Mouse (Mus musculus) brain, embryonic 14.5 days (tissue): ENCODE measurements around the gene Rnf111. TPM values are rescaled to one million over a fixed set of nuclear protein-coding genes. Genes with fewer than 3 reads are reported as not detected.

Experiments
- DNase-seq: peaks from one replicate; pipeline ENCODE4 v3.0.0-alpha.2; 2011; ENCODE audit warnings: low read depth
- CTCF ChIP-seq: fragments of 200-500 bp; IDR thresholded peaks from 2 replicates; pipeline ENCODE4 v1.5.1; 2012; ENCODE audit warnings: inconsistent platforms, mild to moderate bottlenecking, moderate library complexity, borderline replicate concordance; ENCODE audit not compliant: insufficient read depth, insufficient read length; ENCODE audit errors: extremely low read depth
- POLR2A ChIP-seq: fragments of 200-500 bp; IDR thresholded peaks from 2 replicates; pipeline ENCODE4 v1.6.1; 2012; ENCODE audit warnings: mild to moderate bottlenecking, inconsistent platforms, borderline replicate concordance; ENCODE audit not compliant: poor library complexity, insufficient read depth, insufficient read length, severe bottlenecking; ENCODE audit errors: extremely low read depth
- polyA plus RNA-seq: library from polyadenylated mRNA; depleted of rRNA; stranded (reverse); fragments of >200 nt; gene quantifications from 2 replicates; pipeline ENCODE4 v1.2.3, GENCODE M21; 2012; rRNA removed

Gene Rnf111
- polyA plus RNA-seq, 1 experiment: 55.2 TPM

DNA sequence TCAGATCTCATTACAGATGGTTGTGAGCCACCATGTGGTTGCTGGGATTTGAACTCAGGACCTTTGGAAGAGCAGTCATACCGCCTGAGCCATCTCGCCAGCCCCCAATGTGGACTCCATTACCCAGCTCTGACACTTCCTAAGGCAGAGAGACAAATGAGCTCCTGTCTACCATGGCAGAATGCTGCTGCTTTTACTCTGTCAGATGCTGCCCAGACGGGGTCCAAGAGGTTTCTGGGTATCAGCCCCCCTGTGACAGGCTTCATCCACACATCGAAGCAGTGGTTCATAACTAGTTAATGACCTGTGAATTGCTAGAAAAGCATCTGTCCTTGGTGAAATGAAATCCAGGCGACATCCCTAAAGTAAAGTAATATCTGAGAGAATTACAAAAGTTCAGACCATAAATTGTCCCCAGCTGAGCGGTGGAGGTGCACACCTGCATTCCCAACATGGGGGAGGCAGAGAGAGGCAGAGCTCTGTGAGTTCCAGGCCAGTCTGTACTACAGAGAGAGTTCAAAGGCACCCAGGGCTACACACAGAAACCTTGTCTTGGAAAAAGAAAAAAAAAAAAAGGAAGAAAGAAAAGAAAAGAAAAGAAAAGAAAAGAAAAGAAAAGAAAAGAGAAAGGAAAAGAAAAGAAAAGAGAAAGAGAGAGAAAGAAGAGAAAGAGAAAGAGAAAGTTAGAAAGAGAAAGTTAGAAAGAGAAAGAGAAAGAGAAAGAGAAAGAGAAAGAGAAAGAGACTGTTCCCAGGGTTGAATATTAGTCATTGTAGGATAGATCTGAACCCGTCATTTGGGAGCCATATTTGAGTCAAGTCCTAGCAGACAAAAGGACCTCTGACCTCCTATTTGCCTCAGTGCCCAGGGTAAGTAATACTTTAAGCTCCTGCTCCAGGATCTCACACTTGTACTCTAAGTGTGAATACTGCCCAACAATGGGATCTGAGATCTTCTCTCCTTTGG lies 123.7 kb downstream of the Rnf111 start:
- TF ChIP-seq POLR2A (no peak), CTCF (no peak)
- DNase-seq: no peak

Other genes starting within 250 kb of the Rnf111 start
- gene Ccnb2, start 82.2 kb downstream of the Rnf111 start, polyA plus RNA-seq: 28.6 and 49.2 TPM in 2 replicates
- 45.4 and 58.8 TPM in 2 replicates for gene Sltm, start 39.0 kb upstream of the Rnf111 start, polyA plus RNA-seq
- gene Gm10642, start 152.5 kb upstream of the Rnf111 start, polyA plus RNA-seq: 0.50 and 0.90 TPM in 2 replicates
- 12.7 and 17.2 TPM in 2 replicates for gene Mindy2, start 153.4 kb upstream of the Rnf111 start, polyA plus RNA-seq
- gene Adam10, start 175.3 kb upstream of the Rnf111 start, polyA plus RNA-seq: 42.4 and 56.3 TPM in 2 replicates